Mouse (Mus musculus) forebrain, embryonic 14.5 days (tissue): ENCODE results near the gene Cnih3. TPM values are rescaled to one million over a fixed set of nuclear protein-coding genes. Genes with fewer than 3 reads are reported as not detected.

Source experiments
- ATAC-seq: fragments of 200-750 bp; cut with Nextera tagmentation; 2 replicates; pipeline ENCODE4 v1.8.0; 2017; ENCODE audit warnings: mild to moderate bottlenecking, moderate library complexity
- DNase-seq: peaks from one replicate; pipeline ENCODE4 v3.0.0-alpha.2; 2015; ENCODE audit warnings: low spot score
- H3K27ac ChIP-seq: fragments of 300-500 bp; sonication (generic); 2 replicates; pipeline ENCODE4 v1.5.1; 2014; ENCODE audit warnings: low read depth, mild to moderate bottlenecking, control low read depth, low read length, moderate library complexity
- H3K27me3 ChIP-seq: fragments of 300-500 bp; sonication (generic); replicated peaks from 2 replicates; pipeline ENCODE4 v1.6.1; 2014; ENCODE audit warnings: low read length, control low read depth, mixed read lengths; ENCODE audit not compliant: control insufficient read depth, insufficient read depth
- H3K36me3 ChIP-seq: fragments of 300-500 bp; sonication (generic); 2 replicates; pipeline ENCODE4 v1.6.1; 2014; ENCODE audit warnings: low read length, control low read depth; ENCODE audit not compliant: control insufficient read depth, insufficient read depth
- H3K4me1 ChIP-seq: fragments of 300-500 bp; sonication (generic); 2 replicates; pipeline ENCODE4 v1.6.1; 2014; ENCODE audit warnings: antibody characterized with exemption, low read length, control low read depth; ENCODE audit not compliant: control insufficient read depth, insufficient read depth
- H3K4me2 ChIP-seq: fragments of 300-500 bp; sonication (generic); 2 replicates; pipeline ENCODE4 v1.6.1; 2014; ENCODE audit warnings: mild to moderate bottlenecking, control low read depth, low read length
- H3K4me3 ChIP-seq: fragments of 300-500 bp; sonication (generic); 2 replicates; pipeline ENCODE4 v1.5.1; 2014; ENCODE audit warnings: low read depth, low read length, control low read depth
- H3K9ac ChIP-seq: fragments of 300-500 bp; sonication (generic); 2 replicates; pipeline ENCODE4 v1.6.1; 2014; ENCODE audit warnings: mild to moderate bottlenecking, low read length, control low read depth, moderate library complexity
- H3K9me3 ChIP-seq: fragments of 300-500 bp; sonication (generic); replicated peaks from 2 replicates; pipeline ENCODE4 v1.6.1; 2016; ENCODE audit warnings: low read length, control low read depth, mixed read lengths; ENCODE audit not compliant: control insufficient read depth
- WGBS: fragments of 180-500 bp; shearing (Covaris S2); extraction: QIAGEN DNeasy Blood & Tissue Kit; methylation state at CpG from one replicate; pipeline ENCODE4 v1.1.7; 2014; 5-methylcytosine and 5-hydroxymethylcytosine counted together
- polyA plus RNA-seq: library from polyadenylated mRNA; unstranded; fragments of >200 nt; fragmentation: Nextera tagmentation; extraction: Ambion mirVana; gene quantifications from 2 replicates; pipeline ENCODE4 v1.2.1, GENCODE M21; 2014

Gene Cnih3
- polyA plus RNA-seq, 1 experiment from 2014 or later, result 17.0 TPM

GRCm38 (mm10) chr1:181376431-181376830 is 24.0 kb downstream of the Cnih3 start:
- 0 out of 2 replicates have a peak, but pooled peaks have one; percentile 24 for ATAC-seq
- Histone ChIP-seq H3K4me1 (no peaks in the 10 kb centered on the region), H3K27ac (no peak overlapping the region), H3K9ac (no peak overlapping the region), H3K27me3 (no peaks in the 10 kb centered on the region), H3K36me3 (no peaks in the 10 kb centered on the region), H3K4me2 (no peak overlapping the region), H3K9me3 (no peaks in the 10 kb centered on the region), H3K4me3 (no peak overlapping the region)
- DNase-seq, result peak; percentile 38
- WGBS, result 57% methylated on average over 8 of the region's 8 CpGs

GRCm38 (mm10) chr1:181379664-181380063 is 27.2 kb downstream of the Cnih3 start:
- no peak overlapping the region for H3K27ac ChIP-seq
- DNase-seq (peak; percentile 64), ATAC-seq (peak; percentile 43; the same call in 1 of the 2 replicates)
- H3K9me3 ChIP-seq, result no peaks in the 10 kb centered on the region
- H3K4me3 ChIP-seq, result no peak overlapping the region
- H3K9ac ChIP-seq, result no peak overlapping the region
- H3K4me2 ChIP-seq, result no peak overlapping the region
- no peaks in the 10 kb centered on the region for H3K36me3 ChIP-seq
- H3K27me3 ChIP-seq, result no peaks in the 10 kb centered on the region
- H3K4me1 ChIP-seq, result peaks cover 3% of the 10 kb centered on the region; the same call in 1 of the 2 replicates
- 29% methylated on average over 8 of the region's 8 CpGs for WGBS

- H3K27ac ChIP-seq, result peak overlapping the region; percentile 49; the same call in 1 of the 2 replicates
- H3K4me1 ChIP-seq, result peaks cover 3% of the 10 kb centered on the region; the same call in 1 of the 2 replicates
- peak; percentile 63 for DNase-seq
- no peaks in the 10 kb centered on the region for H3K36me3 ChIP-seq
- no peak overlapping the region for H3K4me2 ChIP-seq
- 49% methylated on average over 12 of the region's 12 CpGs for WGBS
- H3K4me3 ChIP-seq, result no peak overlapping the region
- H3K27me3 ChIP-seq, result no peaks in the 10 kb centered on the region
- H3K9me3 ChIP-seq, result no peaks in the 10 kb centered on the region
- ATAC-seq, result peak; percentile 64
- H3K9ac ChIP-seq, result no peak overlapping the region
Measured at GRCm38 (mm10) chr1:181381410-181382010, 29.1 kb downstream of the Cnih3 start.

- DNase-seq (no peak), ATAC-seq (no peak)
- Histone ChIP-seq H3K4me3 (no peak overlapping the region), H3K27ac (no peak overlapping the region), H3K27me3 (no peaks in the 10 kb centered on the region), H3K36me3 (no peaks in the 10 kb centered on the region), H3K4me1 (peaks cover 6% of the 10 kb centered on the region), H3K9ac (no peak overlapping the region), H3K9me3 (no peaks in the 10 kb centered on the region), H3K4me2 (no peak overlapping the region)
- 76% methylated on average over 2 of the region's 2 CpGs for WGBS
Measured at GRCm38 (mm10) chr1:181389264-181389663, 36.8 kb downstream of the Cnih3 start.

GRCm38 (mm10) chr1:181392489-181392888 is 40.1 kb downstream of the Cnih3 start:
- ATAC-seq, result no peak
- H3K27ac ChIP-seq, result no peak overlapping the region
- no peak overlapping the region for H3K4me2 ChIP-seq
- no peaks in the 10 kb centered on the region for H3K27me3 ChIP-seq
- H3K4me1 ChIP-seq, result peaks cover 6% of the 10 kb centered on the region
- H3K9ac ChIP-seq, result no peak overlapping the region
- DNase-seq, result no peak
- no peaks in the 10 kb centered on the region for H3K9me3 ChIP-seq
- 94% methylated on average over 2 of the region's 2 CpGs for WGBS
- H3K4me3 ChIP-seq, result no peak overlapping the region
- no peaks in the 10 kb centered on the region for H3K36me3 ChIP-seq

GRCm38 (mm10) chr1:181393250-181394149 is 41.1 kb downstream of the Cnih3 start:
- Histone ChIP-seq H3K9ac (no peak overlapping the region), H3K4me3 (no peak overlapping the region), H3K27me3 (no peaks in the 10 kb centered on the region), H3K9me3 (no peaks in the 10 kb centered on the region), H3K36me3 (no peaks in the 10 kb centered on the region), H3K4me2 (no peak overlapping the region), H3K4me1 (peaks cover 6% of the 10 kb centered on the region), H3K27ac (peak overlapping the region; percentile 59)
- 38% methylated on average over 6 of the region's 6 CpGs for WGBS
- DNase-seq (peak; percentile 73), ATAC-seq (peak; percentile 78)

- peaks cover 6% of the 10 kb centered on the region for H3K4me1 ChIP-seq
- H3K36me3 ChIP-seq, result no peaks in the 10 kb centered on the region
- DNase-seq, result no peak
- no peak overlapping the region for H3K27ac ChIP-seq
- WGBS, result 94% methylated on average over 6 of the region's 6 CpGs
- H3K27me3 ChIP-seq, result no peaks in the 10 kb centered on the region
- no peaks in the 10 kb centered on the region for H3K9me3 ChIP-seq
- no peak overlapping the region for H3K4me2 ChIP-seq
- H3K9ac ChIP-seq, result no peak overlapping the region
- H3K4me3 ChIP-seq, result no peak overlapping the region
- no peak for ATAC-seq
Measured at GRCm38 (mm10) chr1:181395234-181395828, 42.9 kb downstream of the Cnih3 start.

GRCm38 (mm10) chr1:181399179-181399578 is 46.8 kb downstream of the Cnih3 start:
- Histone ChIP-seq H3K36me3 (no peaks in the 10 kb centered on the region), H3K9ac (no peak overlapping the region), H3K9me3 (no peaks in the 10 kb centered on the region), H3K4me1 (no peaks in the 10 kb centered on the region; the same call in 1 of the 2 replicates), H3K27ac (no peak overlapping the region), H3K27me3 (no peaks in the 10 kb centered on the region), H3K4me3 (no peak overlapping the region), H3K4me2 (no peak overlapping the region)
- DNase-seq (peak; percentile 54), ATAC-seq (peak; percentile 29; the same call in 1 of the 2 replicates)
- WGBS, result 74% methylated on average over 3 of the region's 3 CpGs
